Mouse (Mus musculus) liver, embryonic 12.5 days (tissue): ENCODE data around the gene Nup133. TPM values are rescaled to one million over a fixed set of nuclear protein-coding genes. Genes with fewer than 3 reads are reported as not detected.

Experiments used
- ATAC-seq: fragments of 200-750 bp; cut with Nextera tagmentation; 2 replicates; pipeline ENCODE4 v1.8.0; 2017; ENCODE audit warnings: moderate number of reproducible peaks, mild to moderate bottlenecking, moderate library complexity
- H3K27ac ChIP-seq: fragments of 300-500 bp; sonication (generic); 2 replicates; pipeline ENCODE4 v1.5.1; 2016; ENCODE audit warnings: mild to moderate bottlenecking
- H3K27me3 ChIP-seq: fragments of 300-500 bp; sonication (generic); replicated peaks from 2 replicates; pipeline ENCODE4 v1.6.1; 2016; ENCODE audit warnings: mild to moderate bottlenecking, moderate library complexity
- H3K36me3 ChIP-seq: fragments of 300-500 bp; sonication (generic); 2 replicates; pipeline ENCODE4 v1.6.1; 2016; ENCODE audit warnings: mild to moderate bottlenecking, moderate library complexity
- H3K4me1 ChIP-seq: fragments of 300-500 bp; sonication (generic); 2 replicates; pipeline ENCODE4 v1.6.1; 2016
- H3K4me2 ChIP-seq: fragments of 300-500 bp; sonication (generic); 2 replicates; pipeline ENCODE4 v1.6.1; 2016; ENCODE audit warnings: mild to moderate bottlenecking, moderate library complexity
- H3K4me3 ChIP-seq: fragments of 300-500 bp; sonication (generic); 2 replicates; pipeline ENCODE4 v1.5.1; 2016; ENCODE audit warnings: mild to moderate bottlenecking, moderate library complexity
- H3K9ac ChIP-seq: fragments of 300-500 bp; sonication (generic); 2 replicates; pipeline ENCODE4 v1.6.1; 2016; ENCODE audit warnings: mild to moderate bottlenecking, moderate library complexity
- H3K9me3 ChIP-seq: fragments of 300-500 bp; sonication (generic); replicated peaks from 2 replicates; pipeline ENCODE4 v1.6.1; 2016; ENCODE audit warnings: mild to moderate bottlenecking, moderate library complexity
- WGBS: fragments of 180-500 bp; shearing (Covaris S2); methylation state at CpG from one replicate; pipeline ENCODE4 v1.1.7; 2016; ENCODE audit not compliant: insufficient replicate concordance; 5-methylcytosine and 5-hydroxymethylcytosine counted together
- polyA plus RNA-seq: library from polyadenylated mRNA; unstranded; fragments of >200 nt; fragmentation: Nextera tagmentation; extraction: Ambion mirVana; gene quantifications from 2 replicates; pipeline ENCODE4 v1.2.1, GENCODE M21; 2016

Gene Nup133
- polyA plus RNA-seq, 1 experiment from 2014 or later = 35.8 TPM

DNA sequence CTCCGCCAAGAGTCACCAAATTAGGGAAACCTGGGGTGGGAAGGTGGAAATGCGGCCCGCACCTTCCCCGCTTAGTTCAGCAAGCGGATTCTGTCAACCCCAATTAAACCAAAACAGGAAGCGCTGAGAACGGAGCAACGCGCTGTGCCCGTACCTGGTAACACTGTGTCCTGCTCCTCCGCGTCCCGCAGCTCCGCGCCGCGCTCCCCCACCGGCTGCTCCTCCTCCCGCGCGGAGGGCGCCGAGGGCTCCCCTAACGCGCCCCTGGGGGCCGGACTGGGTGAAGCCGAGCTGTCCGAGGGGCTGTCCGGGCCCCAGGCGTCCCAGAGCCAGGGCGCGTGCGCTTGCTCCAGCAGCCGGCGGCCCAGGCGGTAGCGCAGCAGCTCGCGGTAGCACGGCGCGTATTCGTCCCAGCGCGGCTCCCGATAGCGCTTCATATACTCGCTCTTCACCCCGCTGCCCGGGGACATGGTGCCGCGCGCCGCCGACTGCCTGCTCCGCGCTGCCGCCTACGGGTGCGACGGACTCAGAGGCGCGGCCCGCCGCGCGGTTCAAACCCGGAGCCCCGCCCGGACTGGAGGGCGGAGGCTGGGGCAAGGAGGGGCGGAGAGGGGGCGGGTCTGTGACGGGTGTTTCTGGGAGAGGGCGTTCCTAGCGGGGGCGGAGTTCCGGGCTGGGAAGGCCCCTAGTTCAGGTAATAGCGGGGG, 90.0 kb downstream of the Nup133 start:
- Histone ChIP-seq H3K9ac (peak overlapping the region; percentile 98), H3K27ac (peak overlapping the region; percentile 93), H3K4me3 (peak overlapping the region; percentile 98), H3K4me1 (peaks cover 45% of the 10 kb centered on the region), H3K4me2 (peak overlapping the region; percentile 98), H3K36me3 (no peaks in the 10 kb centered on the region), H3K9me3 (0 out of 2 replicates have a peak, but pooled peaks cover 4% of the 10 kb centered on the region), H3K27me3 (peaks cover 44% of the 10 kb centered on the region)
- peak; percentile 96 for ATAC-seq
- WGBS = under 1% methylated on average over 79 of the region's 79 CpGs

DNA sequence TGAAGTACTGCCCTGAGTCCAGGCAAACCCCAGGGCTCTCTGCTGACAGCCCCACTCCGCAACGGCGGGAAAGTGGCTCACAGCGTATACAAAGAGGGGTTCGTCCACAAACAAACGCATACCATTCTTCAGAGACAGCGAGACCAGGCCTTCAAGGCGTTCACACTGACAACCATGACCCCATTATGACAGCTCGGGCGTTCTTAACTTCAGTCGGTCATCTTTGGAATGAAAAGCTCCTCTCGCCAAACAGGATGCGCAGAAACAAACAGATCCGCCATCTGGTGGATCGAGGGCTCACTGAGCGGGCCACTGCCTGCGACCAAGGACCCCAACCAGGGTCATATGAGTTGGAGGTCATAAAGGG, 90.5 kb downstream of the Nup133 start:
- Histone ChIP-seq H3K4me3 (peak overlapping the region; percentile 98), H3K9me3 (0 out of 2 replicates have a peak, but pooled peaks cover 4% of the 10 kb centered on the region), H3K36me3 (no peaks in the 10 kb centered on the region), H3K4me2 (peak overlapping the region; percentile 98), H3K27ac (peak overlapping the region; percentile 93), H3K9ac (peak overlapping the region; percentile 98), H3K4me1 (peaks cover 42% of the 10 kb centered on the region), H3K27me3 (peaks cover 39% of the 10 kb centered on the region)
- ATAC-seq = no peak
- WGBS = 1% methylated on average over 17 of the region's 17 CpGs

DNA sequence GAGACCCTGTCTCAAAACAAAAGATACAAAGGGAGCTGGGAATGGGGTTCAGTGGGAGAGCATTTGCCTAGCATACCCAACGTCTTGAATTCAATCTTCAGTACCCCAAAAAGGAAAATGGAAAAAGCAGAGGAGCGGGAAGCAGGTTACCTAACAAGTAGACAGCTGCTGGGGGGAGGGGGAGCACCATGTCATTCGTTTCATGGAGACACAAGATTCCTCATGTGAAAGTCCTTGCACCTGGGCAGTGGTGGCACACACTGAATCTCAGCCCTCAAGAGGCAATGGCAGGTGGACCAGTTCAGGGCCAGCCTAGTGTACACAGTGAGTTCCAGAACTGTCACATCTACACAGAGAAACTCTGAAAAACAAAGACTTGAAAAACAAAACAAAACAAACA, 91.7 kb downstream of the Nup133 start:
- Histone ChIP-seq H3K4me1 (peaks cover 42% of the 10 kb centered on the region), H3K9me3 (0 out of 2 replicates have a peak, but pooled peaks cover 4% of the 10 kb centered on the region), H3K27ac (no peak overlapping the region), H3K36me3 (no peaks in the 10 kb centered on the region), H3K4me3 (peak overlapping the region; percentile 98), H3K9ac (0 out of 2 replicates have a peak overlapping the region, but pooled peaks have one; percentile 98), H3K27me3 (peaks cover 27% of the 10 kb centered on the region), H3K4me2 (peak overlapping the region; percentile 98)
- ATAC-seq = no peak
- 75% methylated on average over 3 of the region's 3 CpGs for WGBS

DNA sequence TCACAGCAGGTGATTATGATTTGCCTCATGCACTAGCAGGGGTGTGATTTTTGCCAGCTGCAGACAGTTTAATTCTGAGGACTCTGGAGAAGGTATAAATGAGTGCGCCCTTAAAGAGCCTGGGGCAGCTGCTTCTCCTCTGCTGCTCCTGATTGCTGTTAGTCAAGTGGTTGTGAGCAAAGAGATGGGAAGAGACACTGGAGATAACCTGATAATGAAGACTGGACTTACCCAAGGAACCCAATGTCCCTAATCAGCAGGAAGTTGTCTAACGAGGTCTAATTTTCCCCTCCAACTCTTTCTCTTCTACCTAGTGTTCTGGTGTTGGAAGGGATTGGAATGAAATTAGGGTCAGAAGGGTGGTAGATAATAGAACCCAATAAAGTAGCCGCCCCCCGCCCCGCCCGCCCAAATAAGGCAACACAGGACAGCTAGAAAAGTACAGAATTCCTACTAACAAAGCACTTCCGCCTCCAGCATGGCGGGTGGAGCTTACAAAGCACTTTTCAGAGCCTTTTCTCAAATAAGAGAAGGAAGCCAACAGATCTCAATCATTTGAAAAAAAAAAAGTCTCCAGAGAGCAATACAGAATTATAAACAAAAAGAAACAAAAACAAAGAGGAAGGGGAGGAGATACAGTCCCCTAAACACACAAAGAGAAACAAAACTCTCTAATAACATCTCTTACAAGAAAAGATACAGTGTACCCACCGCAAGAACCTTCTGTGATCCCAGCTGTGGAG, 94.2 kb downstream of the Nup133 start:
- no peak for ATAC-seq
- Histone ChIP-seq H3K4me3 (no peak overlapping the region), H3K27ac (no peak overlapping the region), H3K9ac (no peak overlapping the region), H3K4me1 (peaks cover 47% of the 10 kb centered on the region), H3K4me2 (no peak overlapping the region), H3K36me3 (no peaks in the 10 kb centered on the region), H3K9me3 (0 out of 2 replicates have a peak, but pooled peaks cover 4% of the 10 kb centered on the region), H3K27me3 (peaks cover 2% of the 10 kb centered on the region)
- 67% methylated on average over 9 of the region's 9 CpGs for WGBS

DNA sequence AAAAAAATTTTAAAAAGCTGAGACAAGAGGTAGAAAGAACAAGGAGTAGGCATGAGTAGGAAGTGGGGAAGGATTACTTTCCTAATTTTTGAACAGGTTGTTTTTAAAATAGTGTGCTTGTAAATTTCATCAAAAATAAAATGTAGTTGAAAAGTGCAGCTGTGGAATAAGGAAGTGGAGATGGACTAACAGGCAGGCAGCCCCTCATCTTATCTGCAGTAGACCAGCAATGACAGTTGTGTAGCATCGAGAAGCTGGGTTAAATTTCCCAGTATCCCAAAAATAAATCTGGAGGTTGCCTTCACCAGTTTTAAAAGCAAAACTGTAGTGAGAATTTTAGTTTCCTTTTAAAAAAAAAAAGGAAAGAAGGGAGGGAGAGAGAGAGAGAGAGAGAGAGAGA, 94.8 kb downstream of the Nup133 start:
- Histone ChIP-seq H3K9ac (no peak overlapping the region), H3K9me3 (0 out of 2 replicates have a peak, but pooled peaks cover 4% of the 10 kb centered on the region), H3K27me3 (no peaks in the 10 kb centered on the region), H3K27ac (no peak overlapping the region), H3K4me2 (no peak overlapping the region), H3K4me3 (no peak overlapping the region), H3K4me1 (peaks cover 46% of the 10 kb centered on the region), H3K36me3 (no peaks in the 10 kb centered on the region)
- 18% methylated on average over 1 of the region's 1 CpGs for WGBS
- no peak for ATAC-seq

DNA sequence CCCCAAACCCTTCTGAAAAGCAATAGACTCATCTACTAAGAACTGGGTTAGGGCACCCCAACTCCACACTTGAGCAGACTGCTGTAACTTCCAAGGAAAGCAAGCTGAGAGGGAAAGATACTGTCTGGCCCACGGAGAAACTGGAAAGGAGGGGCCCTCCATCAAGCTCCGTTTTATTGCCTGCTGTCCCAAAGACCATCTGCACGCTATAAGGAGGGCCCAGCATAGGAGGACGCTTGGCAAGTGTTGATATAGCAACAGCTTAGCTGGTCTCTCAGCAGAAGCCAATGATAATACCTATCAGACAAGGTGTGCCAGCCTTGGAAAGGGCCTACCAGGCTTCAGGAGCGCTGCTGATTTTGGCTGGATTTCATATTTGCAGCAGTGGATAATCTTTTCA, 97.5 kb downstream of the Nup133 start:
- no peak overlapping the region for H3K9ac ChIP-seq
- WGBS = 60% methylated on average over 5 of the region's 5 CpGs
- no peak overlapping the region for H3K4me3 ChIP-seq
- no peak overlapping the region for H3K27ac ChIP-seq
- no peak overlapping the region for H3K4me2 ChIP-seq
- no peaks in the 10 kb centered on the region for H3K36me3 ChIP-seq
- no peak for ATAC-seq
- H3K4me1 ChIP-seq = peaks cover 36% of the 10 kb centered on the region; the same call in 1 of the 2 replicates
- H3K9me3 ChIP-seq = 0 out of 2 replicates have a peak, but pooled peaks cover 4% of the 10 kb centered on the region
- no peaks in the 10 kb centered on the region for H3K27me3 ChIP-seq

DNA sequence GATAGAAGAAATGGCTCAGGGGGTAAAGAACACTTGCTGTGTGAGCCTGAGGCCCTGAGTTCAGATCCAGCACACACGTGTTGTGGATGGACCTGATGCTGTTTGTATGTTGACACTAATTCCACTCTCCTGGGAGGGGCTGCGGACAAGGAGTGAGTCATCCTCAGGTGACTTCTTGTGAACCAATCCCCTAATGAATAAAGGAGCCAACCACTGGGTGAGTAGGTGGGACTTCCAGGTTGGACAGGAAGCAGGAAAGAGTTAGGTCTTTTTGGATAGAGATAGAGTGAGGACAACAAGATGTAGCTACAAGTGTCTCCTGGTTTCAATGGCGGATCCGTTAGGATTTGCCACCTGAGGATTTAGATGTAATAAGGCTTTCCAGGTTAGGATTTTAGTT, 99.7 kb downstream of the Nup133 start:
- Histone ChIP-seq H3K4me1 (peaks cover 29% of the 10 kb centered on the region), H3K4me3 (no peak overlapping the region), H3K4me2 (no peak overlapping the region), H3K9me3 (no peaks in the 10 kb centered on the region), H3K36me3 (peaks cover 9% of the 10 kb centered on the region), H3K27ac (no peak overlapping the region), H3K27me3 (no peaks in the 10 kb centered on the region), H3K9ac (no peak overlapping the region)
- no peak for ATAC-seq
- 75% methylated on average over 4 of the region's 4 CpGs for WGBS

DNA sequence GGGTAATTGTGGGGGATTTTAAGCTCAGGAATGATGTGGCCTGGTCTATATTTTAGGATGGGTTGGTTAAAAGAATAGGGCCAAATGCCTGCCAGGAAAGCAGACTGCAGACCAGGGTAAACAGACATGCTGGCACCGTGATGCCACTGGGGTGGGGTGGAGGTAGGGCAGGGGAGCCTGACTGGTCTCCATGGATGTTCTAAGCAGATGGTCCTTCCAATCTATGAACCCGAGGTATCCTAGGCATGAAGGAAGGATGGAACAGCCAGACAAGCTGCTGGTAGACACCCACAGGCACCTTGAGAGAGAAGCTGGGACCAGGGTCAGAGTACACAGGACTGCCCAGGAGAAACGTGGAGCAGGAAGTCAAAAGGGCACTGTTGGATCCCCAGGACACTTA, 101.5 kb downstream of the Nup133 start:
- no peak overlapping the region for H3K4me2 ChIP-seq
- ATAC-seq = no peak
- peaks cover 22% of the 10 kb centered on the region for H3K36me3 ChIP-seq
- H3K27ac ChIP-seq = no peak overlapping the region
- 60% methylated on average over 3 of the region's 3 CpGs for WGBS
- peaks cover 27% of the 10 kb centered on the region for H3K4me1 ChIP-seq
- no peaks in the 10 kb centered on the region for H3K27me3 ChIP-seq
- no peak overlapping the region for H3K9ac ChIP-seq
- no peak overlapping the region for H3K4me3 ChIP-seq
- no peaks in the 10 kb centered on the region for H3K9me3 ChIP-seq

Other genes starting within 250 kb of the Nup133 start
- gene Rab4a, start 143.3 kb downstream of the Nup133 start, polyA plus RNA-seq = 36.3 and 38.3 TPM in 2 replicates
- gene Ccsap, start 89.1 kb downstream of the Nup133 start, polyA plus RNA-seq = 5.5 and 5.8 TPM in 2 replicates
- gene Acta1, start 54.5 kb downstream of the Nup133 start, polyA plus RNA-seq = 2.1 and 4.9 TPM in 2 replicates
- 191 and 196 TPM in 2 replicates for gene Abcb10, start 33.9 kb upstream of the Nup133 start, polyA plus RNA-seq
- gene Taf5l, start 72.1 kb upstream of the Nup133 start, polyA plus RNA-seq = 47.2 and 48.0 TPM in 2 replicates
- 5.9 and 7.2 TPM in 2 replicates for gene Urb2, start 72.2 kb upstream of the Nup133 start, polyA plus RNA-seq